Mouse (Mus musculus): ENCODE data around the gene Ect2.

- no peak for TF ChIP-seq CTCF (IDR thresholded peaks at IDR 0.05 in 2 of 3, conservative IDR thresholded peaks at IDR 0.05 in 1 of 3; ENCODE audit: control insufficient read depth in 1 of 3, insufficient read depth in 1 of 3, low read depth in 2 of 3, low read length in 3 of 3, poor library complexity in 1 of 3, severe bottlenecking in 1 of 3)
- TF ChIP-seq TAL1 (IDR thresholded peaks at IDR 0.05; ENCODE audit: low read length) = no peak
- TF ChIP-seq SMC3 (IDR thresholded peaks at IDR 0.05; ENCODE audit: low read depth, low read length) = no peak
- no peak for TF ChIP-seq MAFK (IDR thresholded peaks at IDR 0.05; ENCODE audit: borderline replicate concordance, low read depth, low read length)
- TF ChIP-seq HCFC1 (IDR thresholded peaks at IDR 0.05; ENCODE audit: low read depth, low read length) = no peak
- TF ChIP-seq USF1 (IDR thresholded peaks at IDR 0.05; ENCODE audit: low read depth, low read length) = no peak
- TF ChIP-seq UBTF (IDR thresholded peaks at IDR 0.05; ENCODE audit: borderline replicate concordance, insufficient read depth, low read depth, low read length) = no peak
- TF ChIP-seq POLR2A (IDR thresholded peaks at IDR 0.05; ENCODE audit: control insufficient read depth in 1 of 2, insufficient read depth in 1 of 2, low read depth in 1 of 2, low read length in 2 of 2, poor library complexity in 1 of 2) = no peak
- no peak for TF ChIP-seq MYB (IDR thresholded peaks at IDR 0.05; ENCODE audit: low read depth, low read length)
- no peak for TF ChIP-seq TCF12 (IDR thresholded peaks at IDR 0.05; ENCODE audit: low read depth, low read length)
- TF ChIP-seq BHLHE40 (IDR thresholded peaks at IDR 0.05; ENCODE audit: borderline replicate concordance, low read depth, low read length) = no peak
These were observed 38.2 kb upstream of the Ect2 start for GRCm38 (mm10) chr3:27191856-27192255.

Measured in MEL (cell line).